Mouse (Mus musculus) heart, adult 8-10 months (tissue): ENCODE data around the gene Hoxa3. TPM values are rescaled to one million over a fixed set of nuclear protein-coding genes. Genes with fewer than 3 reads are reported as not detected.

Experiments
- DNase-seq: peaks from one replicate; pipeline ENCODE4 v3.0.0; 2022; ENCODE audit warnings: low spot score
- microRNA-seq: library from miRNA; unstranded; fragments of <30 nt; microRNA quantifications from one replicate; pipeline ENCODE4 v1.2.0, GENCODE M21; 2022
- total RNA-seq, 4 experiments: library from RNA; stranded (reverse); gene quantifications; 2 replicates each; pipeline ENCODE4 v1.2.4; 2022

Hoxa3 gene
- total RNA-seq, 4 experiments from 2014 or later: 0.16 to 0.89 (median 0.31) TPM

GRCm38 (mm10) chr6:52156551-52157200 is 56.5 kb downstream of the Hoxa3 start:
- DNase-seq: no peak

- DNase-seq: no peak
Observed at GRCm38 (mm10) chr6:52155471-52155870, 57.7 kb downstream of the Hoxa3 start.

GRCm38 (mm10) chr6:52154044-52154443 is 59.1 kb downstream of the Hoxa3 start:
- no peak for DNase-seq

GRCm38 (mm10) chr6:52153270-52153669 is 59.9 kb downstream of the Hoxa3 start:
- DNase-seq: no peak

GRCm38 (mm10) chr6:52152226-52153193 is 60.6 kb downstream of the Hoxa3 start:
- no peak for DNase-seq

GRCm38 (mm10) chr6:52151571-52151970 is 61.6 kb downstream of the Hoxa3 start:
- DNase-seq: no peak

GRCm38 (mm10) chr6:52150401-52150966 is 62.7 kb downstream of the Hoxa3 start:
- DNase-seq: no peak

- no peak for DNase-seq
Observed at GRCm38 (mm10) chr6:52139115-52139514, 74.0 kb downstream of the Hoxa3 start.

GRCm38 (mm10) chr6:52138576-52138975 is 74.6 kb downstream of the Hoxa3 start:
- DNase-seq: no peak

GRCm38 (mm10) chr6:52137841-52138535 is 75.1 kb downstream of the Hoxa3 start:
- DNase-seq: no peak

- no peak for DNase-seq
Observed at GRCm38 (mm10) chr6:52123673-52124072, 89.5 kb downstream of the Hoxa3 start.

- no peak for DNase-seq
Observed at GRCm38 (mm10) chr6:52121173-52121572, 92.0 kb downstream of the Hoxa3 start.

Small RNAs within 50 kb of the gene (microRNA-seq; reads per million reads assigned to microRNA genes)
- 34.7 reads per million, percentile 44 among the genes with 10 or more reads in this experiment for gene Mir196b

Other genes starting within 250 kb of the Hoxa3 start
- gene Skap2, start 200.8 kb downstream of the Hoxa3 start, total RNA-seq: 10 to 100 TPM in 3 of 4 experiments, 1 to 10 TPM in 1; 8.8 to 12.2 (median 11.0) TPM
- gene Hoxa1, start 55.0 kb downstream of the Hoxa3 start, total RNA-seq: under 1 TPM in 2 of 4 experiments, not detected in 2; 0.16 to 0.19 TPM
- gene Hoxa2, start 48.5 kb downstream of the Hoxa3 start, total RNA-seq: under 1 TPM in 3 of 4 experiments, not detected in 1; 0.20 to 0.34 (median 0.22) TPM
- under 1 TPM in 1 of 4 experiments, not detected in 3; 0.06 TPM for gene 5730596B20Rik, start 35.8 kb downstream of the Hoxa3 start, total RNA-seq
- gene Hoxa4, start 21.6 kb downstream of the Hoxa3 start, total RNA-seq: under 1 TPM; 0.31 to 0.49 (median 0.38) TPM
- under 1 TPM; 0.41 to 0.69 (median 0.57) TPM for gene Hoxa5, start 8.7 kb downstream of the Hoxa3 start, total RNA-seq
- gene Hoxa6, start 4.6 kb downstream of the Hoxa3 start, total RNA-seq: not detected
- gene Gm28308, start within 50 bp of the Hoxa3 start, total RNA-seq: under 1 TPM in 1 of 4 experiments, not detected in 3; 0.54 TPM
- gene Hoxa7, start 8.5 kb upstream of the Hoxa3 start, total RNA-seq: under 1 TPM in 3 of 4 experiments, not detected in 1; 0.19 to 0.55 (median 0.31) TPM
- gene Hoxa9, start 17.8 kb upstream of the Hoxa3 start, total RNA-seq: not detected
- gene Hoxa10, start 27.5 kb upstream of the Hoxa3 start, total RNA-seq: not detected
- not detected for gene Hoxa11, start 32.5 kb upstream of the Hoxa3 start, total RNA-seq
- gene Hoxa13, start 47.5 kb upstream of the Hoxa3 start, total RNA-seq: not detected
- gene Evx1, start 100.2 kb upstream of the Hoxa3 start, total RNA-seq: not detected